Mouse (Mus musculus): Measurements from ENCODE around the gene Sp3.
"Not testable (repeated sequence)": the region's sequence is repeated elsewhere in the genome, so short reads cannot be mapped to it uniquely, and the experiment has no call there.

Gene Sp3

DNA sequence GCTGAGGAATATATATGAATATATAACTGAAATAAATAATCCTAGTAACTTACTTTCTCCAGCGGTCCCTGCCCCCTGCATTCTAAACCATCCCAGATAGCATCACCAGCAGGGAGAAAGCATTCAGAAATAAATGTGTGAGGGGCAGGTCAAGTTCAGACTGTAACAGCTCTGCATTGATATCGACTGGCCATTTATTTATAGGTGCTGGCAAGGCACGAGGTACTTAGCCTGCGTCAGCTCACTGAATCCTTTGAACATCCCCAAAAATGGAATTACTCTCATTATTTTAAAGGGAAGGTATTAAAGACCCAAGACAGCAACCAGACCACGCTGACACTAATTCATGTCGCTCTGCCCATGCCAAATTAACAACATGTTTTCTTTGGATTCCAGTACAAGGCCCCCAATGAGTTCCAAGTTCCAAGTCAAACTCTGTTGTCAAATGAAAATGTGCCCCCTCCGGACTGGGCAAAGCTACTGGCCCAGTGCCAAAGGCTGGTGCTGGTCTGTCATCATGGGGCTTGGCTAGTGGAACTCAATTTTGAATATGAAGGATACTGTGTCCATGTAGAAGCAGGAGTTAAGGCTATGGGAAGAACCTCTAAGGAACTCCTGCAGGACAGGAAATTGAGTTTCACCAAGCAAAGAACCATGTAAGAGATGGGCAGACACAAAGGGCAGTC is 64.9 kb downstream of the Sp3 start:
- no peak for DNase-seq

DNA sequence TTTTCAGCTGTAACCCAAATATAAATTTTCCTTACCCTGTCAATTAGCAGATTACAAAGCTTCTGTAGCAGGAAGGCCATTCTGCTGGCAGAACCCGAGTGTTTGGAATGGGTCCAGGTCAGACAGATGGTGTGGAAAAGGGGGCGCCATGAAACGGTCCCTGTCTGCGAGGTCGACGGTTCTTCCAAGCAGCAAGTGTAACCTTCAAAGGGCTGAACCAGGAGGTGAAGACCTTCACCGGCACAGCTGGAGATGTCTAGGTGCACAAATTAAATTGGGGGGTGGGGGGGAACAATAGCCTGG is 66.8 kb downstream of the Sp3 start:
- no peak for DNase-seq

DNA sequence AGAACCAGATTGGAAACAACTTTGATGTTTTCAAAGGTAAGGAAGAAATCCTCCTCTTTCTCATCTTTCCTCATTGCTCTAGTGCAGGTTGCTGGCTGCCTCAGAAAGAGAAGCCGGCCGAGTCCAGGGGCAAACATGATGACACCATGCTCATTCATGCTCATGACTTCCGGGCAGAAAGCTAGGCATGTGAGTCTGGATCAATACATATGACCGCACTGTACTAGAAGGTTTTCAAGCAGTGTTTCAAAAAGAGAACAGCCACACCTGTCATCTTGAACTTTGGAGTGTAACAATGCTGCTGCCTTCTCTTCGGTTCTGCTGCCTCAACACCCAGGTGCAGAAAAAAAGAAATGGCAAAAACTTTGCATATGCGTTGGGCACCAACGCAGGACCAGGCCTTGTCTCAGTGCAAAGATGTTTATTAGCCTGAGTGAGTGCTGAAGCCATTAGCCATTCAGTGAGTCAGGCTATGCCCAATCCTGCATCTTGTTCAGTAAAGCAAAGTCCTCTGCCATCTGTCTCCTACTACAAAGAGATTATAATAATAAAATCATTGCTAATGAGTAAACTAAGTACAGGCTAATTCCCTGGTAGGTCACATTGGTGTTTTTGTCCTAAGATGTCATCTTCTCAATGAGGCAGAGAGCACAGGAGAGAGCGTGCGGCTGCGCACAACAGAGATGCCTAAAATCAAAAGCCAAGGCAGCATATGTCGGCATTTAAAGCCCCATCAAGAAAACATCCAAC is 67.4 kb downstream of the Sp3 start:
- no peak for DNase-seq

DNA sequence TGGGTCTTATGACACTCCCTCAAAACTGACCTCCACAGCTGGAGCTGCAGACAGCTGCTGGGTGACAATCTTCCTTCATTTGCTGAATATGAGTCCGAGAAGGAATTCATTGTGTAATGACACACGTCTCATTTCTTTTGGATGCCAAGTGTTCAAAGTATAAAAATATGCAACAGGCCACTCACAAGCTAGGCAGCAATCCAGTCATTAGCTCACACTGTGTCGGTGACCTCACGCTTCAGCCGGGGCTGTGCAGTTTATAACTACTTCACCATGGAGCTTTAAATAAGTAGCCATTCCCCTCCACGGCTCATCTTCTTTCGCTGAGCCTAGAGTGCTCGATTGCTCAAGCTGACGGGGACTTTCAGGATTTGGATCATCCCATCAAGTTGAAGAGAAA is 68.7 kb downstream of the Sp3 start:
- DNase-seq, result no peak

DNA sequence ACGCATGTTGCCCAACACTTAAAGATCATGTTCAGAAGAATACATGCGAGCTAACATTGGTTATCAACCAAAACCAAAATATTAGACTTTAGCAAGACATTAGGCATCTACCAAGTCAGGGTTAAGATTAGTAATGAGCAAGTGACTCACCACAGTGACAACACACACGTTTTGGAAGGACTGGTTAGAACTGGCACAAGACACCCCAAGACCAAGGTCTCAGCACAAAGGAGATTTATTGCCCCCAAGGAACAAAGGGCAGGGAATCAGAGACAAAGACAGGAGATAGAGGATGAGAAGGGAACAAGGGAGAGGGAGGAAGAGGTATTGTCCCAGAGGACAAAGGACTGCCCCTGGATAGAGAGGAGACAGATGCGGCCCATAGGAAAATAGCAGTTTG is 71.2 kb downstream of the Sp3 start:
- DNase-seq, result no peak

DNA sequence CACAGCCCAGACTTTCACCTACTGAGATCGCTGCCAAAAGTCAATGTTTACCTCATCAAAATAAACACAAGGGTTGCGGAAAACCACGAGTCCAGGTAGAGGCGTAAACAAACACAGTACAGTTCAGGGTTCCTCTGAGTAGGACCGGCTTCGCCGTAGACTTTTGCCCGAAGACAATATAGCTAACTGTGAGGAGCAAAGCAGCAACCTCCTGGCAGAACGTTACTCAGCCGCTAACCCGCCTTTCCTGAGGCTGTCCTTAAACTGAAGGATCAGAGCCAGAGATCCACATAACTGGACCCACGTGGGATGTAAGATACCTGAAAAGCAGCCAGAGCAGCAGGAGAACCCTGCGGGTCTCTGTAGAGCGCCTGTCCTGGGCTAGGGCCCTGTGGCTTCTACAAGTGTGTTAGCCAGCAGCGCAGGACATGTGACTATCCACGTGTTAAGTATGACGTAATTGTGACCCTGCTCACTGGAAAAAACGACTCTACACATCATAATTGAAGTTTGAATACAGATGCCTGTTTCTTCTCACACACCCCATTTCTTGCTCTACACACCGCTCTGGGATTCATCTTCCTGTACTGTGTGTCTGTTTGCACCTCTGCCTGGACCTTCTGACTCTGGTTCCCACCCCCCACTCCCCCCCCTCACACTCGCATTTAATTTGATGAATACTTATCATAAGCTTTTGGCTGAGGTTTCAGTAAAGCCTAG is 71.9 kb downstream of the Sp3 start:
- DNase-seq, result no peak

GRCm38 (mm10) chr2:72906745-72907144 is 73.5 kb downstream of the Sp3 start:
- DNase-seq, result no peak

GRCm38 (mm10) chr2:72902816-72903680 is 77.2 kb downstream of the Sp3 start:
- DNase-seq, result not testable (repeated sequence)

DNA sequence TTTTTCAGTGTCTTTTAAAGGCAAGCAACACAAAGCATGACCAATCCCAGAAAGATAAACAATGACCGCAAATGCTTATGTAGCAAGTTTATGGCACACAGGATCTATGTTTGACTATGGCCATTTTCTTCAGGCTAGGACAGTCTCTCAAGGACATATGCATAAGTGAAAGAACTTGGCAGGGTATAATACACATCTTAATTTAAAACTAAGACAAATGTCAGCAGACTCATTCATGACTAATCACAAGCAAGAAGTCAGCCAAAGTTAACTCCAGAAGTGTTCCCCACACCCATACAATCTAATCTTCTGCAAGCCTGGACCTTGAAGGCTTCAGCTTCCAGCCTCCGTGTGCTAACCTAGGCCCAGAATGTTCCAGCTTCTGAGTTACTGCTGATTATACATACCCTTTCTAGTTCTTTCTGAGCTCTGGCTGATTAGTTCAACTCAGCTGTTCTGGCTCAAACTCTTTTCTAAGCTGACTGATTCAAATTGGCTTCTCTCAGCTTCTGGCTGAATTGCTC is 81.4 kb downstream of the Sp3 start:
- no peak for DNase-seq

GRCm38 (mm10) chr2:72898094-72898781 is 82.0 kb downstream of the Sp3 start:
- no peak for DNase-seq

GRCm38 (mm10) chr2:72889806-72890205 is 90.4 kb downstream of the Sp3 start:
- no peak for DNase-seq
